ENCODE assay signal across 9 mouse cellular contexts in the genomic region with DNA sequence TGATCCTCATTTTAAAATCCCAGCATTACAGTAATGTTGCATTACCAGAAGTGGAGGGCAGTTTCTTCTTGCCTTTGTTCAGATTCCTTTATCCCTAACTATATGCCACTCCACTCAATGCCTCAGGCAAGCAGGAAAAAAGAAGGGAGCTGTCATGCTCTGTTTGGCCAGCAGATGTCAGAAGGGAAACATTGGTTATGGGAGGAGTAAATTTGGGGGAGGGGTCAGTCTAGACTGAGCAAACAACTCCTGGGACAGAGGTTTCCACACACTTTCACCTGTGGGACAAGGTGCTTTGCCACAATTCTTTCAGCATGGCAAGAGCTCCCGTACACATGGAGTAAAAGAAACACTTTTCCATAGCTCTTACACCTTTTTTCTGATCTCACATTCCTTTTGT. TPM values are rescaled to one million over a fixed set of nuclear protein-coding genes. Genes with fewer than 3 reads are reported as not detected.
DNase-seq lines count a peak whose midpoint lies in the region; ATAC-seq and TF ChIP-seq lines count a peak whose summit lies in the region.
"Had no signal": no experiment of that assay in that cellular context is flagged by ENCODE, and none has a peak within 500 bp of the region (broad histone marks: within the 10 kb centered on the region; RNA-seq: fewer than 3 reads in every experiment).

No protein-coding gene starts in this region.

- no peaks in the 10 kb centered on the region for H3K79me2 ChIP-seq in liver, adult 2 months (ENCODE audit: control insufficient read depth, insufficient read depth, low read length)

- TF ChIP-seq POLR2A in liver, adult 2 months (IDR thresholded peaks at IDR 0.05; ENCODE audit: extremely low read depth, insufficient read depth, low read length), result no peak

- H3K27ac ChIP-seq in midbrain, postnatal 0 days (ENCODE audit: low read depth, low read length), result no peak overlapping the region
- H3K27ac ChIP-seq in midbrain, embryonic 15.5 days, result no peak overlapping the region
- no peak overlapping the region for H3K27ac ChIP-seq in liver, adult 2 months (replicated peaks; ENCODE audit: insufficient read depth, low read depth, low read length)

- no peaks in the 10 kb centered on the region for H3K4me1 ChIP-seq in midbrain, postnatal 0 days (ENCODE audit: insufficient read depth, low read length)
- H3K4me1 ChIP-seq in midbrain, embryonic 15.5 days, result no peaks in the 10 kb centered on the region
- no peaks in the 10 kb centered on the region for H3K4me1 ChIP-seq in liver, adult 2 months (ENCODE audit: control insufficient read depth, insufficient read depth, low read length)

- no peak overlapping the region for H3K4me3 ChIP-seq in midbrain, postnatal 0 days (ENCODE audit: low read depth, low read length)
- no peak overlapping the region for H3K4me3 ChIP-seq in midbrain, embryonic 15.5 days
- no peak overlapping the region for H3K4me3 ChIP-seq in liver, adult 2 months (ENCODE audit: insufficient read depth, low read depth, low read length)

- ATAC-seq in midbrain, postnatal 0 days (ENCODE audit: low FRiP score), result no peak
- ATAC-seq in midbrain, embryonic 15.5 days (replicated peaks), result no peak

- TF ChIP-seq CTCF in midbrain, postnatal 0 days (IDR thresholded peaks at IDR 0.05), result peak; percentile 62
- TF ChIP-seq CTCF in liver, adult 2 months (IDR thresholded peaks at IDR 0.05; ENCODE audit: low read depth, low read length), result peak; percentile 21; the same call in 1 of the 2 replicates

- H3K27me3 ChIP-seq in midbrain, postnatal 0 days (ENCODE audit: insufficient read depth, low read length), result no peaks in the 10 kb centered on the region
- no peaks in the 10 kb centered on the region for H3K27me3 ChIP-seq in midbrain, embryonic 15.5 days (replicated peaks)
- no peaks in the 10 kb centered on the region for H3K27me3 ChIP-seq in liver, adult 2 months (ENCODE audit: control insufficient read depth, insufficient read depth, low read length)

- 79% methylated on average over 1 of the region's 1 CpGs for WGBS in midbrain, postnatal 0 days
- WGBS in midbrain, embryonic 15.5 days, result 83% methylated on average over 1 of the region's 1 CpGs
- WGBS in liver, adult 2 months, result 12% methylated on average over 1 of the region's 1 CpGs

- DNase-seq in midbrain, postnatal 0 days (ENCODE audit: low spot score), result peak; percentile 4
- DNase-seq in adrenal gland, postnatal 14 days, result peak; percentile 54
- DNase-seq in liver, adult 2 months (ENCODE audit: extremely low read depth, low read depth, low spot score), result peak; percentile 78
- peak; percentile 67 for DNase-seq in testis, postnatal 10 days (ENCODE audit: low spot score)
- DNase-seq in right cerebral cortex, postnatal 25 days, result no peak
- no peak for DNase-seq in neural tube, embryonic 10.5 days (ENCODE audit: extremely low spot score, low spot score)

- H3K36me3 ChIP-seq in midbrain, postnatal 0 days (ENCODE audit: insufficient read depth, low read length), result no peaks in the 10 kb centered on the region
- no peaks in the 10 kb centered on the region for H3K36me3 ChIP-seq in midbrain, embryonic 15.5 days (replicated peaks)
- no peaks in the 10 kb centered on the region for H3K36me3 ChIP-seq in liver, adult 2 months (ENCODE audit: control insufficient read depth, insufficient read depth, low read length)

- H3K9me3 ChIP-seq in midbrain, postnatal 0 days (ENCODE audit: low read length), result no peaks in the 10 kb centered on the region
- no peaks in the 10 kb centered on the region for H3K9me3 ChIP-seq in midbrain, embryonic 15.5 days

- no peak overlapping the region for H3K9ac ChIP-seq in midbrain, postnatal 0 days (replicated peaks; ENCODE audit: low read length, poor library complexity, severe bottlenecking)
- H3K9ac ChIP-seq in midbrain, embryonic 15.5 days, result no peak overlapping the region
- H3K9ac ChIP-seq in liver, adult 2 months (ENCODE audit: low read depth, low read length), result no peak overlapping the region

- H3K4me2 ChIP-seq in midbrain, postnatal 0 days (ENCODE audit: low read depth, low read length, poor library complexity, severe bottlenecking), result no peak overlapping the region
- no peak overlapping the region for H3K4me2 ChIP-seq in midbrain, embryonic 15.5 days

RNA-seq across cellular contexts. Expression of gene Vmn2r9, which starts 16.2 kb away (rescaled TPM):
- total RNA-seq in midbrain, postnatal 0 days (2014; rRNA removed), result not detected in 2 replicates
- polyA plus RNA-seq in midbrain, postnatal 0 days (2015; fragmentation: Nextera tagmentation; extraction: Ambion mirVana), result not detected in 2 replicates
- not detected in 2 replicates for polyA plus RNA-seq in midbrain, embryonic 15.5 days (2015; fragmentation: Nextera tagmentation; extraction: Ambion mirVana)
- total RNA-seq in adrenal gland, postnatal 14 days (2021), result not detected in 2 replicates
- total RNA-seq in liver, adult 2 months (2014; rRNA removed), result not detected in 2 replicates
- not detected in 2 replicates for polyA plus RNA-seq in liver, adult 2 months (2012; rRNA removed)
- total RNA-seq: layer of hippocampus, adult 18-20 months had no signal
- polyA plus RNA-seq: stomach, embryonic 16.5 days had no signal

RNA-seq across cellular contexts. Expression of gene Vmn2r8, which starts 27.5 kb away (rescaled TPM):
- total RNA-seq in midbrain, postnatal 0 days (2014; rRNA removed), result not detected in 2 replicates
- polyA plus RNA-seq in midbrain, postnatal 0 days (2015; fragmentation: Nextera tagmentation; extraction: Ambion mirVana), result not detected in 2 replicates
- not detected in 2 replicates for polyA plus RNA-seq in midbrain, embryonic 15.5 days (2015; fragmentation: Nextera tagmentation; extraction: Ambion mirVana)
- not detected in 2 replicates for total RNA-seq in adrenal gland, postnatal 14 days (2021)
- not detected in 2 replicates for total RNA-seq in liver, adult 2 months (2014; rRNA removed)
- not detected in 2 replicates for polyA plus RNA-seq in liver, adult 2 months (2012; rRNA removed)
- total RNA-seq: layer of hippocampus, adult 18-20 months had no signal
- polyA plus RNA-seq: stomach, embryonic 16.5 days had no signal

RNA-seq across cellular contexts. Expression of gene Tmed11, which starts 41.0 kb away (rescaled TPM):
- total RNA-seq in midbrain, postnatal 0 days (2014; rRNA removed), result not detected in 2 replicates
- not detected in 2 replicates for polyA plus RNA-seq in midbrain, postnatal 0 days (2015; fragmentation: Nextera tagmentation; extraction: Ambion mirVana)
- polyA plus RNA-seq in midbrain, embryonic 15.5 days (2015; fragmentation: Nextera tagmentation; extraction: Ambion mirVana), result not detected in 2 replicates
- not detected in 2 replicates for total RNA-seq in adrenal gland, postnatal 14 days (2021)
- 0.46 TPM in 1 of 2 replicates, not detected in the other for total RNA-seq in liver, adult 2 months (2014; rRNA removed)
- not detected in 2 replicates for polyA plus RNA-seq in liver, adult 2 months (2012; rRNA removed)
- total RNA-seq: layer of hippocampus, adult 18-20 months had no signal

Comparison
In these comparisons a context has a peak if more than half of its experiments do, and no peak if none do; other contexts are left out.
1. DNase-seq: peak in midbrain, postnatal 0 days (single experiment), adrenal gland, postnatal 14 days (single experiment), liver, adult 2 months (single experiment) and testis, postnatal 10 days (single experiment); none in right cerebral cortex, postnatal 25 days (single experiment) and neural tube, embryonic 10.5 days (single experiment).